Mouse (Mus musculus): ENCODE data around the gene Hoxc11.

Hoxc11 gene

DNA sequence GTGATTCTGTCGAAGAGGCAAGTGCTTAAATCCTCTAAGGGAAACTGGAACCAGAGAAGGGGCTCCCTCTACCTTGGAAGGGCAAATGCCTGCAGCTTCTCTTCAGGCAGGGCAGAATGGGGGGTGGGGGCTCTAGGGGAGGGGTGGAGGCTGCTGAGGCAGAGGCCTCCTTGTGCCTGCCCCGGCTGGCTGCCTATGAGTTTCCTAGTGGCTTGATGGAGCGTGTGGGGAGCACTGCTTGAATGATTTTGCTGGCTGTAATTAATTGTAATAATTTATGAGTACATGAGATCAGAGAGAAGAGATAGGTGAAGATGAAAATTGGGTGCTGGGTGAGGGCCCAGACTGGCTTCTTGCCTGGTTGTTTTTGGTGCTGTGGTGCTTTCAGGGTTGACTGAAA, 30.7 kb downstream of the Hoxc11 start:
- no peak for DNase-seq

DNA sequence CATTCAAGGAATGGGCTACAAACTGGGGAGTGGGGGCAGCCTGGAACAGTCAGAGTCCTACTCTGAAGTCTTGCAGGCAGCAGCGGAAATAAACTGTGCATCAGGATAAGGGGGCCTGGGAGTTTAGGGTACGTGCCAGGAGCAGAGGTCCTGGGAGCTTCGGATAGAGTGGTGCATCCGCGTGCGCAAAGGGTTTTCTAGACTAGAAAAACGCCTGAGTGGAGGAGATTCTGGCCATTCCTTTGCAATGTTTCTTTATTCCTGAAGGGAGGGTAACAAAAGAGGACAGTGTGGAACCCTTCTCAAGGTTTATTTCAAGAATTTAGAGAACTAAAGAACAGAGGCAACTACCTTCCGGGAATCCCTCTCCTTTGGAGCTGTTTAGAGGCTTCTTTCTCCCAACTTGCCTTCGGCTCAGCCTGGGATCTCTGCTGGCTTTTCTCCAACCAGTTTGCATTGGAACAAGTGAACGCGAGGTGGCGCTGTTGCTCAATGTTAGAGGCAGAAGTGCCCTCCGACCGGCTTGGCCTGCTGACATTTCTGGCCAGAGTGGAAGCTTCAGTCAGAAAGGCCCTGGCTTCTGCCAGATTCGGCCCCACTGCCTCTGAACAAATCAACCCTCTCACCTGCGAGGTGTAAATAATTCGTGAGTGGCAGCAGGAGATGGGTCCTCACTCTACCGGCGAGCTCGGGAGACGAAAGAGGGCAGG, 33.1 kb downstream of the Hoxc11 start:
- DNase-seq, result peak; percentile 97 to 99

DNA sequence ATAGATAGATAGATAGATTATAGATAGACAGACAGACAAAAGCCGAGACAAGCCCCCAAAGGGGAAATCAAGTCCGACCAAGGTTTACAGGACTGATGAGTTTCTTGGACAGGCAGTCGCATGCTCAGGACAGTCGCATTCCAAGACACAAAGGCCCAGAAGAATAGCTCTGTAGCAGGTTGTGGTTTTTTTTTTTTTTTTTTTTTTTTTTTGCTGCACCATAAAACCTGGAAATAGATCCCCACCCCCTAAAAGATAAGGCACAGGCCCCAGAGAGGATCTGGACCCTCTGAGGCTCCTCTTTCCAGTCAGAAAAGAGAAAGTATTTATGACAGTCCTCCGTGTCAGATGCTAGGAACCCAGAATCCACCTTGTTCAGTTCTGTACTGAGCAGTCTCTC, 33.9 kb downstream of the Hoxc11 start:
- DNase-seq, result no peak

DNA sequence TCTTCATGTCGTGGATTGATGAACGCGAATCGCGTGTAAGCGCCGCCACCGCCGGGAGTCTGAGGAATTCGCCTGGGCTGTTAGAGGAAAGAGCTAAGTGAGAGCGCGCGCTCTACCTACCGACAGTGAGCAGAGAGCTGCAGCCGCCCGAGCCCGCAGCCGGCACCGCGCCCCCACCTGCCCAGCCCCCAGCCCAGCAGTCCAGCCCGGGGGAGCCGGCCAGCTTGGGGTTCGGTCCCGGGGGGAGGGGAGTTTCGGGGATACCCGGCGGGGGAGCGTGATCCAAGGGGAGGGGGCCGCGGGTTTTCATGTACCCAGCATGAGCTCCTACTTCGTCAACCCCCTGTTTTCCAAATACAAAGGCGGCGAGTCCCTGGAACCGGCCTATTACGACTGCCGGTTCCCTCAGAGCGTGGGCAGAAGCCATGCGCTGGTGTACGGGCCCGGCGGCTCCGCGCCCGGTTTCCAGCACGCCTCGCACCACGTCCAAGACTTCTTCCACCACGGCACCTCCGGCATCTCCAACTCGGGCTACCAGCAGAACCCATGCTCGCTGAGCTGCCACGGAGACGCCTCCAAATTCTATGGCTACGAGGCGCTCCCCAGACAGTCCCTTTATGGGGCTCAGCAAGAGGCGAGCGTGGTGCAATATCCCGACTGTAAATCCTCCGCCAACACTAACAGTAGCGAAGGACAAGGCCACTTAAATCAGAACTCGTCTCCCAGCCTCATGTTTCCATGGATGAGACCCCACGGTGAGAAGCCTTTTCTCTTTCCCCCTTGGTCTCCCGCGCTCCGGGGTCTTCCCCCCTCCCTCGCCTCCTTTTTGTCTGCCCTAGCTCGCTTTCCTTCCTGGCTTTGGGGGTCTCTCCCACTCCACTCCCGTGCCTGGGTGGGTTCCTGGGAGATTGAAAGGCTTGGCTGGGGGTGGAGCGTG, 36.5 kb downstream of the Hoxc11 start, which contains the start of gene Hoxc8:
Gene Hoxc8 (plus strand): TSS at position 147 of the 937 bp plus-strand sequence.
- no peak for DNase-seq

DNA sequence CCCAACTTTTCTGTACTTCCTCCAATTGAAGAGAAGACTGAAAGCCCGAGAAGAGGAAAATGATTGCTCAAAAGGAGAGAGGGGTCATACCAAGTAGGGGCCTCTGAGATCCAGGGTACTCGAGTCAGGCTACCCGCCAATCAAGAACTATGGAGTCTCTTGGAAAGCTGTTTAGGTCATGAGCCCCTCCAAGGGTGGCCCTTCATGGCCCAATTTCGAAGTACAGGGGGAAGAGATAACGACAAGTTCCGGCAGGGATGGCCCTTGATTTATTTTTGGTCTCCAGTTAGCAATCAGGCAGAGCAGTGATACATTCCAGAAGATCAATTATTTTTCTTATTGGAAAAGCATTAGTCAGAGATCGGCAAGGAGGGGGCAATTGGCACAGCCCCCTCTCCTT, 37.6 kb downstream of the Hoxc11 start:
- DNase-seq, result no peak

DNA sequence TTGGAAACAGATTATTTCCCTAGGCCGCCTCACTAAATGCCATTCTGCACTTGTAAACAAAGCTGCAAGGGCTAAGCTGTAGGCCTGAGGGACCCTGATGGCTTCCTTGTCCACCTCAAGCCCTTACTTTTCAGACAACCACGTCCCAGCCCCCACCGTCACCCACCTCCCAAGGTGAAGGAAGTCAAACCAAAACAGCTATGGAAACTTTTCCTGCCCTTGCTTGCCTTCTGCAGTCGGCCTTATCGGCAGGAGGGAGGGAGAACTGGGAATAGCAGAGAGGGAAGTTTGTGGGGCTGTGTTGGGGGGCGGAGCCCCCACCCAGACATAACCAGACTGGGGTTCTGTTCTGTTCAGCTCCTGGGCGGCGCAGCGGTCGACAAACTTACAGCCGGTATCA, 38.0 kb downstream of the Hoxc11 start:
- no peak for DNase-seq

DNA sequence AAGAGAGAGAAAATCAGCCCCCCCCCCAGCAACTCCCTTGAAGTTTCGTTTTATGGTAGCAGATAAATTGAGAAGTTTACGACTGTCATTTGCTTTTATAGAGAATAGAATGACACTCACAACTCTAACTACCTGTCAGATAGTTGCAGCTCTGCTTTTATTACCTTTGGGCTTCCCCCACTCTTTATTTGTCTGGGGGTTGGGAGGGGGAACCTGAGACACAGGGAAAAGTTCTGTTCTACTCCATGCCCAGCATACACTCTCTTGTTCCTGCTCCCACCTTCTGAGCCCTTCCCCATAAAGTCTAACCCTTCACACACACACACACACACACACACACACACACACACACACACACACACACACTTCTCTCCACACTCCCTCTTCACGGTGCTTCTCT, 38.6 kb downstream of the Hoxc11 start:
- DNase-seq, result no peak

DNA sequence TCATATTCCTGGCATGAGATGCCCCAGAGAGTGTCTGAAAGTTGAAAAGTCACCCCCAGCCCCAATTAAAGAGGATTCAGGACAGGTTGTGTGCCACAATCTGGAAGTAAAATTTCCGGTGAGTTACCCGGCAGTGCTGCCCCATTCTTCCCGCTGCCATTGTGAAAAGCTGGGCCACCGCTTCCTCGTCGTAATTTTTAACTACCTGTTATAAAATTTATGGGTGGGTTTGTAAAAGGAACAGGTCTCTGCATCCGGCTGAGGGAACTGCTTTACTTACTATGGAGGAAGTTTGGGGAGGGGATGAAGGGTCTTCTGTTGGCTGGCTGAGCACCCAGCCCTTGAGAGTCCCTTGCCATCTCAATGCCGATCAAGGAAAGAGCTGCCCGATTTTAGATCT, 42.3 kb downstream of the Hoxc11 start:
- no peak for DNase-seq

DNA sequence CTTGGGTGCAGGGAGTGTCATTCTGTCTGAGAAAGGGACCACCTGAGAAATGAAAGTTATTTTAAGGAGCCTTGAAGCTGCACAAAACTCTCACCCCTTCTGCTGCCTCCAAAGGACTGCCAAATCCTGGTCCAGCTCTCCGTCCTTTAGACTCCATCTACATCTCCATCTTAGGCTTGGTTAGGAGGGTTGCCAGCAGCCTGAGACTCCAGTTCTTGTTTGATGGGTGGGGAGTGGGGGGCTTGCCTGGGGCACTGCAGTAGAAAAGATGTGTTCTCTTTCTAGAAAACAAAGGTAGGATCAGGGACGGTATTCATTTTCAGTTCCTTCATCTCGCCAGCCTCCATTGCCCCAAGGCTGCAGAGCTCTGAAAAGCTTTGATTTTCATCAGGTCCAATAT, 43.2 kb downstream of the Hoxc11 start:
- DNase-seq, result no peak

DNA sequence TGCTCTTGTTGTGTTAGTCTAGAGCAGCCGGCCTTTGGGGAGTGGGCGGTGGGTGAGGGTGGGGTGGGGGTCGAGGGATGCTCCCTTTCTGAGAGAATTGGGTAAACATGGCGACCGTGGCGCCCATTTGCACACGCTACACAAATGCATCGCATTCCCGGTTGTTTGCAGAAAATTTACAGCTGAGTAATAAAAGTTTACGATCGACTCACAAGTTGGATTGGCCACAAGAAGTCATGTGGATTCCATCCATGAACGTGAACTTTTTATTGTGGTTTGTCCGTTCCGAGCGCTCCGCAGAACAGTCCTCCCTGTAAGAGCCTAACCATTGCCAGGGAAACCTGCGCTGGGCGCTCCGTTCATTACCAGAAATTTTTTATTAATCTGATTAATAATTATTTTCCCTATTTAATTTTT, 43.7 kb downstream of the Hoxc11 start, which contains the start of gene Hoxc6:
Gene Hoxc6 (plus strand): TSS at position 319 of the 417 bp plus-strand sequence.
- no peak for DNase-seq

DNA sequence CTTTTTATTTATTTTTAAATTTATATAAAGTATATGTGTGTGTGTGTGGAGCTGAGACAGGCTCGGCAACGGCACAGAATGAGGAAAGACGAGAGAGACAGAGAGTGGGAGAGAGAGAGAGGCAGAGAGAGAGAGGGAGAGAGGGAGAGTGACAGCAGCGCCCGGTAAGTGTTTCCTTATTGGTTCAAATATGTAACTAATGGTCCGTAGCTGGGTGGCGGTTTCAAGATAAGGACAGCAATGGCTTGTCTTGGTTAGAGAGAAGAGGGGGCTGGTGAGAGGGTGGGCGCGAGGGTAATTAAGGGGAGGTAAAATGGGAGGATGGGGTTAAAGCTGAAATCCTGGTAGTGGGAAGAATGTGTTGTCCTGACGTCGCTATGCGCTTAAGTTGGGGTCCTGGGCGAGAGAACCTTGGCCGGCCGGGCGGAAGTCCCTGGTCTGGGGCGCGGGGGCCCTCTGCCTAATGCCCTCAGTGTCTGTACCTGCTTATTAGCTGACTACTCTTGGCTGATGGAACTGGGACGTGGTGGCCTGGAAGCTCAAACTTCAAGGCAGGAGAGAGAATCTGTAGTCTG, 44.5 kb downstream of the Hoxc11 start:
- no peak for DNase-seq

DNA sequence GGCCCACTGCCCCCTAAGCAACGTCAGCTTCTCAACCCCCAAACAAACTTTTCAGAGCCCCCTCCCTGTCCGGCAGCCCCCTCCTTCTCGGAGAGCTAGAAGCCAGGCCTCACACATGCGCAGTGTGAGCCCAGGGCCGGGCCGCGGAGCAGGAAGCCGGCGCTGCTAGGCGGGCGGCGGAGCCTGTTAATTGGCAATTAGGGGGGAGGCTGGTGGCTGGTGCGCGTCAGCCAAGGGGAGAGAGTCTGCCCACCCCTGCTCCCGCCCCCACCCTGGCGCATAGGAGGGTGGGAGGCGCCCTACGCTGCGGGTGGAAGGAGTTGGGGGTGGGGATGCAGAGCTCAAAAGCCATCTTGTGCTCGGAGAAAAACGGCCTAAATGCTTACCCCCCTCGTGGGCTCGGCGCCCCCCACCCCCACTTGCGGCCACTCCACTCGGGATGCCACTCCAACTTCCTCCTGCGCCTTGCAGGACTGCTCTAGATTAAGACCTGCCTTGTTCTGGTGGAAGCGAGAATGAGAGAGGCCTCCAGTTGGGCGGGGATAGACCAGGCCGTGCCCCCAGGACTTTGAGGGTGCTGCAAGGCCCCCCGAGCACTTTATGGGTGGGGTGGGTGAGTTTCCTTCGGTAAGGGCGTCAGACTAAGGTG, 45.1 kb downstream of the Hoxc11 start:
- peak in 1 of 2 experiments; percentile 46 for DNase-seq

DNA sequence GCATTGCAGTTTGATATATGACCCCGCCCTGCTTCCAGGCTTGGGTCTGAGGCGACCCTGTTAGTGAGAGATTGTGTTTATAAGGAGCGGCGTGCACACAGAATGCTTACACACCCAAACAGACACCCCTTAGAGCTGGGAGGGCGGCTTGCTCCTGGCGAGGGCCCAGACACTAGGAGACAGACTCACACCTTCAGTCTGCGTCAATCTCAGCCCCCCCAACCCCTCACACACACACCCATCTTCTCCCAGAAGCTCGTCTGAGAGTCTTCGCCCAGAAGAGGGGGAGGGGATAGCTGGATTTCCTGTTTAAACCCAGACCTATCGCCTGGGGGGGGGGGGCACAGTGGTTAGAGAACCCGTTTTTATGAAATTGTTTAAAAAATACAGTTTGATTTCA, 45.7 kb downstream of the Hoxc11 start:
- no peak for DNase-seq

DNA sequence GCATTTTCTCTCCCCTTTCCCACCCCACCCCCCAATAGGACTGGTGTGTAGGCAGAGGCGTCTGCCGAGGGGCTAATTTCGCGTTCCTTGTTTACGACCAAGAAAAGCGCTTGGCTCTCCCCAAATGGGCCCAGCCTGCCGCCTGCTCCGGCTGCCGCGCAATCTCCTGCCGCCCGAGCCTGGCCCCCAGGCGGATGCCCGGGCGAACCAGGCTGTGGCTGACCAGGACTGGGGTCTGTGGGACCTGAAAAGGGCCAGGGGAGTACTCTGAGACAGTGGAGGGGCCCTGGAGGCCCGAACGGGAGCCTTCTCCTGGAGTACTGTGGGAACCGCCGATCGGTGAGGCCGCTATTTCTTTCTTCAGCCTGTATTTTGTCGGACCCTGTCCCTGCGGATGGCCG, 46.3 kb downstream of the Hoxc11 start:
- no peak for DNase-seq

DNA sequence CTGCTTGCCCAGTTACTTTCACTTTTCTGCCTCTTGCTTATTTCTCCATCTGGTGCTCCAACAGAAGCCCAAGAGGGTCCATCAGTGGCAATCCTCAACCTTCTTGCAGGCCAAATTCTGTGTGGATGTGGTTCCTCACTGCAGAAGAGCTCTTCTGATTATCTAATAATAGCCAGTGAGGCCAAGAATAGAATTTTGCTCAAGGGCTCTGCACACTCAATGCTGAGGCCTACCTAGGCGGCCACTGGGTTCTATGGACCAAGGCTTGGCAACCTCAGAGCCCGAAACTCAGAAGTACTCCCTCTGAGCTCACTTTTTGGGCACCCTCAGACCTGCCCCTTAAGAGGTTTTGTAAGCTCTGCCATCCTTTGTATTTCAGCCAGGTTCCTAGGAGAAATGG, 47.1 kb downstream of the Hoxc11 start:
- no peak for DNase-seq

DNA sequence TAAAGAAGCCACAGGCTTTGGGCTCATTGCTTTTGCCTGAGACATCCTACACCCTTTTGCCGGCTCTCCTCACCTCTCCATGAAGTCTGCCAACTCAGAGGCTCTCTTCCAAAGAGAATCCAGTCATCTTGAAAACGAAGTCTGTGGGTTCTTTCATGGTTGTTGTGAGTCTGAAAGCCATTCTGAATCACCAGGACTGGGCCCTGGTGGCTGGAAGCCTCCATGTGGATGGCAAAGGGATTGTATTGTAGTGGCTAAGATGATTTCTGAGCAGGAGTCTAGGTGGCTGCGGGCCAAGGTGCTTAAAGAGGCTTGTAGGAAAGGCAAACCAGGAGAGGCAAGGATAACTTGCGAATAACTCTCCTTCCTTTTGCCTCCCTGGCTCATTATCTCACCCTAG, 47.9 kb downstream of the Hoxc11 start:
- DNase-seq, result no peak

DNA sequence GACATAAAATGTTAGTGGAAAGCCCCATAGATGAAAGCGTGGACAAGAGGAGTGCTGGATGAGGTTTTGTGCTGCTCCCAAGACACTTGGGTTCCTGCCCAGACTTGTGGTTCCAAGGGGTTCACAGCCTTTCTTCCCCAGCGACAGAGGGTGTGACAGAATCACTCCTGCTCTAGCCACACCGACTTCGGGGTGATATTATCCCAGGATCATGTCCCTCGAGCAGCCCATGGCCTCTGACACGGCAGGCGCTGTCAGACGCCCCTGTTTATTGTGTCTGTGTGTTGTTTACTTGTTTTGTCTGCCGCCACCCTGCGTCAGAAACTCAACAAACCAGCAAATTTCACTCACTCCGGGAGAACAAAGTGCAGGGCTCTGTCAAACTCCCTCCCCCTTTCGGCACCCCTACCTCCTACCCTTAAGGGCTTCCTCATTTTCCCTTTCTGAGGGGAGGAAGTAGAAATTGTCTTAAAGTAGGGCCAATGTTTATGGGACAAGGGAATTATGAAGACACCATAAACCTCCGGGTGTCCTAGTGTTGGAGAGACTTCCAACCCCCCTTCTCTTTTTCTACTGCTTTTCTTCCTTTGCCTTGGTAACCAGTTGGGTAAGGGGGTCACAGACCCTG, 48.7 kb downstream of the Hoxc11 start:
- no peak for DNase-seq

DNA sequence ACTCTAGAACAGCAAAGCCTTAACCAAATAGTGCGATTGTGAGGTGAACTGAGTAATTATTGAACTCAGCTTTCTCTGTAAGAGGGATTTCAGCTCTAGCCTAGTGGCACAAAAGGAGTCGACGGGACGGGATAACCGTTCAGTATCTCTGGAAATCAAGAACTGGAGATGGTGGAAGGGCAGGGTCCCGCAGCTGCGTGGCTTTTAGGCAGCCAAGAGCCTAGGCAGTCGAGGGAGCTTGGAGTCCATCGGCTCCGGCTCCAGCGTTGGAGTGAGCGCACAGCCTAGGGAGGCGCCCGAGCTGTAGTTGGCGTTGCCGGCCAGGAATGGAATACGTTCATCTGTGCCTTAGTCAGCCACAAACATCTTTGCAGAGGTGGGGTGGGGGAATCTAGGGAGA, 51.1 kb downstream of the Hoxc11 start:
- DNase-seq, result no peak

DNA sequence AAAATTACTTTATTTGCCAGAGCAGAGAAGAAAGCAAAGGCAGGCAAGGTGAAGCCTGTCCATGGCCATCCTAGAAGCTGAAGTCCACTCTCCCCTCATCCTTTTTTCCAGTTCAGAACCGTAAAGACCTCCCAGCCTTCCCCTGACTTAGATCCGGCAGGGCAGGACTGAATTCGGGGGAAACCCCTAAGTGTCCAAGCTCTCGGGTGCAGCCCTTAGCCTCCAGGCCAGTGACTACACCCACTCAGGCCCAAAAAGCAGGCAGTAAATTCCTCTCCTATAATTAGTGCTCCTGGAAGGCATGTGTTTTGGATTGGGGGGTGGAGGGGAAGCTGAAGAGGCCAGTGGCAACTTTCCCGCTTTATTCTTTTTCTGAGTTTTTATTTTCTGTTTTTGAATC, 51.6 kb downstream of the Hoxc11 start:
- DNase-seq, result no peak

DNA sequence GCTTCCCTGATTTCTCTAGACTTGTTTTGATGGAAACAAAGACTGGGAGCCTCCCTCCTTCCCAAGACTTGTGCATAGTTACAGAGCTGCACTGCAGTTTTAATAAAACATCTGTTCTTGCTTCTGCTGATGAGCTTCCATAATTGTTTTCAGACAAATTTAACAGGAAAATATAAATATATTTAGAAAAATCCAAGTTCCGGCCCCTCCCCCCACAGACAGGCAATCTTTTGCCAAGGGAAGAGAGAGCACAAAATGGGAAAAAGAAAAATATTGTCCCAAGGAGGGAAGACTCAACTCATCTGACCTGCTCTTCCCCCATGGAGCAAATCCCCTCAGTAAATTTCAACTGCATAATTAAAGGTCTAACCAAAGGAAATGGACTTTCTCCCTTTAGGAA, 52.1 kb downstream of the Hoxc11 start:
- DNase-seq, result no peak

All from cerebellum, postnatal 14 days (tissue).